Mouse (Mus musculus): ENCODE results near the gene Lrrc63. TPM values are rescaled to one million over a fixed set of nuclear protein-coding genes. Genes with fewer than 3 reads are reported as not detected.

The Lrrc63 gene
- polyA plus RNA-seq, 1 experiment from 2014 or later: not detected

- no peak overlapping the region for H3K9ac ChIP-seq
- H3K27ac ChIP-seq: no peak overlapping the region
- H3K4me1 ChIP-seq (replicated peaks; ENCODE audit: control insufficient read depth, insufficient read depth, low read length): no peaks in the 10 kb centered on the region
- no peaks in the 10 kb centered on the region for H3K27me3 ChIP-seq (ENCODE audit: control insufficient read depth, insufficient read depth, low read length)
- WGBS: 65% methylated on average over 10 of the region's 10 CpGs
- no peak overlapping the region for H3K4me3 ChIP-seq (replicated peaks; ENCODE audit: low read length)
- H3K9me3 ChIP-seq (ENCODE audit: control insufficient read depth, low read length): no peaks in the 10 kb centered on the region
- ATAC-seq (ENCODE audit: low FRiP score): no peak
- DNase-seq (ENCODE audit: low spot score): no peak
- H3K36me3 ChIP-seq (replicated peaks; ENCODE audit: control insufficient read depth, insufficient read depth): no peaks in the 10 kb centered on the region
- H3K4me2 ChIP-seq (replicated peaks): no peak overlapping the region
These were observed 55.1 kb downstream of the Lrrc63 start for GRCm38 (mm10) chr14:75075299-75076180.

DNA sequence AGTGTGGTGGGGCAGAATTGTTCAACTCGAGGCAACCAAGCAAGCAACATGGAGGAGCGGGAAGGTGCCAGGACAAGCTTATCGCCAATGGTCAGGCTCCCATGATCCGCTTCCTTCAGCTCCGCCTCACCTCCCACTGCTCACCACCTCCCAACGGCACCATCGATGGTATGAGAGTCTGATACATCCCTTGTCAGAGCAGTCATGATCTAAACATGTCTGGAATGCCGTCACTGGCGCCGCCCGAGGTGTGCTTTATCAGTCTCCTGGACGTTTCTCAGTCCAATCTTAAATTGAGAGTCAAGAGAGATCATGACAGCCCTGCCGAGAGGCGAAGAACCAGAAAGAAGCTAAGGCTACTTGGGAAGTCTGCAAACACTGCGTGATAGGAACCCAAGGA lies 59.6 kb downstream of the Lrrc63 start:
- H3K9me3 ChIP-seq (ENCODE audit: control insufficient read depth, low read length): no peaks in the 10 kb centered on the region
- no peak overlapping the region for H3K4me2 ChIP-seq (replicated peaks)
- DNase-seq (ENCODE audit: low spot score) (no peak), ATAC-seq (ENCODE audit: low FRiP score) (no peak)
- H3K27me3 ChIP-seq (ENCODE audit: control insufficient read depth, insufficient read depth, low read length): no peaks in the 10 kb centered on the region
- no peaks in the 10 kb centered on the region for H3K4me1 ChIP-seq (replicated peaks; ENCODE audit: control insufficient read depth, insufficient read depth, low read length)
- H3K4me3 ChIP-seq (replicated peaks; ENCODE audit: low read length): no peak overlapping the region
- WGBS: 94% methylated on average over 15 of the region's 15 CpGs
- H3K36me3 ChIP-seq (replicated peaks; ENCODE audit: control insufficient read depth, insufficient read depth): no peaks in the 10 kb centered on the region
- no peak overlapping the region for H3K9ac ChIP-seq
- no peak overlapping the region for H3K27ac ChIP-seq

DNA sequence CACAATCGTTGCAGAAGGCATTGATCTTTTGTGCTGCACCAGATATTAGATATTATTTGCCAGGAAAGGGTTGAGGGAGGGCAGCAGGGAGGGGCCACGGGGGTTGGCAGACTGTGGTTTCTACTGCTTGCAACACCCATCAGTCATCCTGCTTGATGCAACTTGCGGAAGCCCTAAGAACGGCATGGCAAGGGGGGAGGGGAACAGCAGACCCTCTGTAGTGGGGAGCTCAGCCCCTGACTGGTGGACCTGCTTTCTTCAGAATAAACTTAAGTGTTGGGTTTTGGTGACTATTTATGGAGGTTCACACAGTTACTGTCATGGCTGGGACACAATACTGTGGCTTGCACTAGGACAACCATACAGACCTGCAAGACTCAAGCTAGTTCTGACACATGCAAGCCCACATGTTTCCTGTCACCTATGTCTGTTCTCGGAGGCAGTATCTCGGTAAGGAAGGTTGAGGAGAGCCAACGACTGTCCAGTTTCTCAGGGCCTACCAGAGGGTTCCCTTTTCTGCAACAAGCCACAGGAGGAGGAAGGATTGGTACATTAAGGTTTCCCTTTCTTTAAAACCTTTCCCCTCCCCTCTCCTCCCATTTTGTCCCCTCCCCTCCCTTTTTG lies 61.2 kb downstream of the Lrrc63 start:
- no peak for ATAC-seq (ENCODE audit: low FRiP score)
- Histone ChIP-seq H3K27me3 (ENCODE audit: control insufficient read depth, insufficient read depth, low read length) (no peaks in the 10 kb centered on the region), H3K9ac (no peak overlapping the region), H3K4me3 (replicated peaks; ENCODE audit: low read length) (no peak overlapping the region), H3K9me3 (ENCODE audit: control insufficient read depth, low read length) (no peaks in the 10 kb centered on the region), H3K27ac (no peak overlapping the region), H3K36me3 (replicated peaks; ENCODE audit: control insufficient read depth, insufficient read depth) (no peaks in the 10 kb centered on the region), H3K4me1 (replicated peaks; ENCODE audit: control insufficient read depth, insufficient read depth, low read length) (no peaks in the 10 kb centered on the region), H3K4me2 (replicated peaks) (no peak overlapping the region)
- no peak for DNase-seq (ENCODE audit: low spot score)
- 87% methylated on average over 7 of the region's 7 CpGs for WGBS

DNA sequence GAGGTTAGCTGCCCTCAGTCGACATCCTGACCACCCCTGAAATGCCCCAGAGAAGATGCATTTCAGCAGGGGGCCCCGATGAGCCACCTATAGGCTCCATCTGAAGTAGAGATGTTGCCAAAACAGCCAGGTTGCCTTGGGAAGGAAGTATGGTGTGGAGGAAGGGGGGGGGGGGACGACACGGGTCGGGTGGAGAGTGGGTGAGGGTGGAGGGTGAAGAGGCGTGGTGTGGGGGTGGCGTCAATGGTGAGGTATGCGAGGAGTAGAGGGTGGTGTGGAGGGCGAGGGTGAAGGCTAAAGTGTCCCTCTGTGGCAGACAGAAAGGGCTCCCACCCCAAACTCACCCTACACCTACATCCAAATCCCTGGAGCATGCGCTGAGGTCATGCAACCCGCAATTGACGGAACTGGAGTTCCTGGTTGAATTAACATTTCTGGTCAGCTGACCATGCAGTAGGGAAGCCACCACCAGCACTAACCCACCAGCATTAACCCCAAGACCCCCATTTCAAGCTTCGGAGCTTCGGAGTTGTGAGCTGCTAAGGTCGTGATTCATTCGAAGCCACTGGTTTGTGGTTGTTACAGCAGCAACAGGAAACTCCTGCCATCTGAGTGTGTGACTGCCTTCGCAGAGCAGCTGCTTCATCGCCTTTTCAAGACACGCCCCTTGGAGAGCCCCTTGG lies 62.1 kb downstream of the Lrrc63 start:
- ATAC-seq (ENCODE audit: low FRiP score): no peak
- DNase-seq (ENCODE audit: low spot score): no peak
- no peak overlapping the region for H3K9ac ChIP-seq
- 88% methylated on average over 17 of the region's 19 CpGs for WGBS
- H3K27ac ChIP-seq: no peak overlapping the region
- no peaks in the 10 kb centered on the region for H3K27me3 ChIP-seq (ENCODE audit: control insufficient read depth, insufficient read depth, low read length)
- no peak overlapping the region for H3K4me2 ChIP-seq (replicated peaks)
- no peaks in the 10 kb centered on the region for H3K4me1 ChIP-seq (replicated peaks; ENCODE audit: control insufficient read depth, insufficient read depth, low read length)
- H3K36me3 ChIP-seq (replicated peaks; ENCODE audit: control insufficient read depth, insufficient read depth): no peaks in the 10 kb centered on the region
- H3K9me3 ChIP-seq (ENCODE audit: control insufficient read depth, low read length): no peaks in the 10 kb centered on the region
- no peak overlapping the region for H3K4me3 ChIP-seq (replicated peaks; ENCODE audit: low read length)

- ATAC-seq (ENCODE audit: low FRiP score) (no peak), DNase-seq (ENCODE audit: low spot score) (no peak)
- H3K4me2 ChIP-seq (replicated peaks): no peak overlapping the region
- H3K9ac ChIP-seq: no peak overlapping the region
- no peaks in the 10 kb centered on the region for H3K4me1 ChIP-seq (replicated peaks; ENCODE audit: control insufficient read depth, insufficient read depth, low read length)
- no peak overlapping the region for H3K4me3 ChIP-seq (replicated peaks; ENCODE audit: low read length)
- WGBS: 95% methylated on average over 5 of the region's 5 CpGs
- H3K27me3 ChIP-seq (ENCODE audit: control insufficient read depth, insufficient read depth, low read length): no peaks in the 10 kb centered on the region
- H3K36me3 ChIP-seq (replicated peaks; ENCODE audit: control insufficient read depth, insufficient read depth): no peaks in the 10 kb centered on the region
- H3K9me3 ChIP-seq (ENCODE audit: control insufficient read depth, low read length): no peaks in the 10 kb centered on the region
- H3K27ac ChIP-seq: no peak overlapping the region
These were observed 65.5 kb downstream of the Lrrc63 start for GRCm38 (mm10) chr14:75065211-75065610.

DNA sequence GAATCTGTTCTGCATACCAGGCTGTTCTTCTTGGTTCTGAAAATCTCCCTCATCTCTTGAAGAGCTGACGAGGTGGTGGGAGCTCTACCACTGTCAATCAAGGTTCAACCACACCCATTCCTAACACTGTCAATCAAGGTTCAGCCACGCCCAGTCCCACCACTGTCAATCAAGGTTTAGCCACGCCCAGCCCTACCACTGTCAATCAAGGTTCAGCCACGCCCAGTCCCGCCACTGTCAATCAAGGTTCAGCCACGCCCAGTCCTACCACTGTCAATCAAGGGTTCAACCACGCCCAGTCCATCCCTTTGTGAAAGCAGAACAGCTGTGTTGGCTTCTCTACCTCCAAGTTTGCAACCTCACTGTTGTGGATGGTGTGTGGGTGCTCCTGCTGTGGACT lies 66.2 kb downstream of the Lrrc63 start:
- H3K27me3 ChIP-seq (ENCODE audit: control insufficient read depth, insufficient read depth, low read length): no peaks in the 10 kb centered on the region
- 81% methylated on average over 7 of the region's 7 CpGs for WGBS
- no peaks in the 10 kb centered on the region for H3K9me3 ChIP-seq (ENCODE audit: control insufficient read depth, low read length)
- ATAC-seq (ENCODE audit: low FRiP score) (no peak), DNase-seq (ENCODE audit: low spot score) (no peak)
- no peak overlapping the region for H3K9ac ChIP-seq
- no peaks in the 10 kb centered on the region for H3K36me3 ChIP-seq (replicated peaks; ENCODE audit: control insufficient read depth, insufficient read depth)
- H3K27ac ChIP-seq: no peak overlapping the region
- no peak overlapping the region for H3K4me3 ChIP-seq (replicated peaks; ENCODE audit: low read length)
- H3K4me2 ChIP-seq (replicated peaks): no peak overlapping the region
- H3K4me1 ChIP-seq (replicated peaks; ENCODE audit: control insufficient read depth, insufficient read depth, low read length): no peaks in the 10 kb centered on the region

- 97% methylated on average over 8 of the region's 8 CpGs for WGBS
- Histone ChIP-seq H3K36me3 (replicated peaks; ENCODE audit: control insufficient read depth, insufficient read depth) (no peaks in the 10 kb centered on the region), H3K4me1 (replicated peaks; ENCODE audit: control insufficient read depth, insufficient read depth, low read length) (no peaks in the 10 kb centered on the region), H3K4me3 (replicated peaks; ENCODE audit: low read length) (no peak overlapping the region), H3K4me2 (replicated peaks) (no peak overlapping the region), H3K9ac (no peak overlapping the region), H3K27ac (no peak overlapping the region), H3K27me3 (ENCODE audit: control insufficient read depth, insufficient read depth, low read length) (no peaks in the 10 kb centered on the region), H3K9me3 (ENCODE audit: control insufficient read depth, low read length) (no peaks in the 10 kb centered on the region)
- no peak for DNase-seq (ENCODE audit: low spot score)
- no peak for ATAC-seq (ENCODE audit: low FRiP score)
These were observed 66.7 kb downstream of the Lrrc63 start for GRCm38 (mm10) chr14:75063936-75064335.

- H3K27me3 ChIP-seq (ENCODE audit: control insufficient read depth, insufficient read depth, low read length): no peaks in the 10 kb centered on the region
- WGBS: 46% methylated on average over 8 of the region's 8 CpGs
- no peak for ATAC-seq (ENCODE audit: low FRiP score)
These were observed 70.1 kb downstream of the Lrrc63 start for GRCm38 (mm10) chr14:75060562-75060961.

DNA sequence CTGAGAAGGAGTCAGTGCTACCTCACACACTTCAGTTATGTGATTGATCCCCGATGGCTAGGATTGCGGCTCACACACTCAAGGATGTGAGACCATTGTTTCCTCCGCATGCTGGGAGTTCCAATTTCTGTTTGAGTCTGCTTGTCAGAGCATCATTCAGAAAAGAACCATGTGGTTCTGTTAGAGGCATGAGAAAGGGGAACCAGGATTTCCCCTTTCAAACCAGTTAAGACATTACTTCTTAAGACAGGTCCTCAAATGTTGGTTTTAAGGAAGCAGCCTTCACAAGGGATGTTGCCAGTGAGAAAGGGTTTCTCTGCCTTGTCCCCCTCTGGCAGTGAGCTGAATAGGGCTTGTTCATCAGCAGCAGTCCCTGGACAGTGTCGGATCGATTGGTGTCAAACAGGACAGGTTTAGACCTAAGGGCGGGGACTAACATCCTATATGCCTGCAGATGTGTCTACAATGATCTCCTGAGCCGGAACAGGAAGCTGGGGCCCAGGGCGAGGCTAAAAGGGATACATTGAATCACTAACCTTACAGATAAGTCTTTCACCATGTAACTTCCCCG lies 73.7 kb downstream of the Lrrc63 start:
- no peaks in the 10 kb centered on the region for H3K4me1 ChIP-seq (replicated peaks; ENCODE audit: control insufficient read depth, insufficient read depth, low read length)
- ATAC-seq (ENCODE audit: low FRiP score) (no peak), DNase-seq (ENCODE audit: low spot score) (no peak)
- H3K27ac ChIP-seq: no peak overlapping the region
- H3K4me3 ChIP-seq (replicated peaks; ENCODE audit: low read length): no peak overlapping the region
- WGBS: 85% methylated on average over 9 of the region's 9 CpGs
- no peaks in the 10 kb centered on the region for H3K36me3 ChIP-seq (replicated peaks; ENCODE audit: control insufficient read depth, insufficient read depth)
- no peaks in the 10 kb centered on the region for H3K27me3 ChIP-seq (ENCODE audit: control insufficient read depth, insufficient read depth, low read length)
- no peak overlapping the region for H3K4me2 ChIP-seq (replicated peaks)
- H3K9ac ChIP-seq: no peak overlapping the region
- no peaks in the 10 kb centered on the region for H3K9me3 ChIP-seq (ENCODE audit: control insufficient read depth, low read length)

More at GRCm38 (mm10) chr14:75060562-75060961, 70.1 kb downstream of the Lrrc63 start:
- Histone ChIP-seq H3K4me3 (replicated peaks; ENCODE audit: low read length) (no peak overlapping the region), H3K36me3 (replicated peaks; ENCODE audit: control insufficient read depth, insufficient read depth) (no peaks in the 10 kb centered on the region), H3K27ac (no peak overlapping the region), H3K9me3 (ENCODE audit: control insufficient read depth, low read length) (no peaks in the 10 kb centered on the region), H3K4me2 (replicated peaks) (no peak overlapping the region), H3K4me1 (replicated peaks; ENCODE audit: control insufficient read depth, insufficient read depth, low read length) (no peaks in the 10 kb centered on the region), H3K9ac (no peak overlapping the region)
- peak; percentile 78 for DNase-seq (ENCODE audit: low spot score)
